Mouse (Mus musculus) CH12.LX (cell line): Measurements from ENCODE around the gene Cachd1.

ENCODE experiments used
- CTCF ChIP-seq, 2 experiments: IDR thresholded peaks in 1 of 2; conservative IDR thresholded peaks in 1 of 2; 2 replicates each; pipeline ENCODE4 v1.5.1; 2011 to 2012; ENCODE audit warnings: low read depth in 2 of 2, low read length in 2 of 2, improper control_type of control experiment in 1 of 2, inconsistent platforms in 1 of 2, mild to moderate bottlenecking in 1 of 2, moderate library complexity in 1 of 2
- ELF1 ChIP-seq: IDR thresholded peaks from 2 replicates; pipeline ENCODE4 v1.6.1; 2014; ENCODE audit warnings: low read depth, mild to moderate bottlenecking, inconsistent platforms, low read length, improper control_type of control experiment
- EP300 ChIP-seq: IDR thresholded peaks from 2 replicates; pipeline ENCODE4 v1.6.1; 2011; ENCODE audit warnings: low read length, improper control_type of control experiment
- GABPA ChIP-seq: IDR thresholded peaks from 2 replicates; pipeline ENCODE4 v1.6.1; 2012; ENCODE audit warnings: low read depth, low read length, improper control_type of control experiment, inconsistent platforms; ENCODE audit not compliant: insufficient replicate concordance
- MAFK ChIP-seq: IDR thresholded peaks from 2 replicates; pipeline ENCODE4 v1.6.1; 2011; ENCODE audit warnings: low read length, improper control_type of control experiment; ENCODE audit not compliant: insufficient replicate concordance
- MAX ChIP-seq: IDR thresholded peaks from 2 replicates; pipeline ENCODE4 v1.6.1; 2011; ENCODE audit warnings: low read length, improper control_type of control experiment
- MEF2A ChIP-seq: IDR thresholded peaks from 2 replicates; pipeline ENCODE4 v1.6.1; 2014; ENCODE audit warnings: low read depth, mild to moderate bottlenecking, inconsistent platforms, low read length, improper control_type of control experiment, borderline replicate concordance
- RAD21 ChIP-seq: IDR thresholded peaks from 2 replicates; pipeline ENCODE4 v1.6.1; 2011; ENCODE audit warnings: low read depth, mild to moderate bottlenecking, low read length, improper control_type of control experiment, moderate library complexity
- TCF12 ChIP-seq: IDR thresholded peaks from 2 replicates; pipeline ENCODE4 v1.6.1; 2014; ENCODE audit warnings: low read depth, mild to moderate bottlenecking, inconsistent platforms, low read length, improper control_type of control experiment
- USF1 ChIP-seq: IDR thresholded peaks from 2 replicates; pipeline ENCODE4 v1.6.1; 2014; ENCODE audit warnings: low read depth, mild to moderate bottlenecking, inconsistent platforms, low read length, improper control_type of control experiment
- ZKSCAN1 ChIP-seq: IDR thresholded peaks from 2 replicates; pipeline ENCODE4 v1.6.1; 2012; ENCODE audit warnings: low read depth, inconsistent platforms, low read length, improper control_type of control experiment, borderline replicate concordance
- ZNF384 ChIP-seq: IDR thresholded peaks from 2 replicates; pipeline ENCODE4 v1.6.1; 2012; ENCODE audit warnings: low read depth, low read length, improper control_type of control experiment, inconsistent platforms

- TF ChIP-seq CTCF (conservative IDR thresholded peaks at IDR 0.05 in 1 of 2, IDR thresholded peaks at IDR 0.05 in 1 of 2; ENCODE audit: low read depth in 2 of 2, low read length in 2 of 2) (no peak), ELF1 (no peak), ZKSCAN1 (no peak), MAX (no peak), GABPA (no peak), MAFK (no peak), MEF2A (no peak), TCF12 (no peak), USF1 (no peak), RAD21 (no peak), EP300 (no peak), ZNF384 (no peak)
Measured at GRCm38 (mm10) chr4:100790176-100790575, 13.7 kb downstream of the Cachd1 start.
